ENCODE assay signal across 7 mouse cellular contexts in the genomic region with DNA sequence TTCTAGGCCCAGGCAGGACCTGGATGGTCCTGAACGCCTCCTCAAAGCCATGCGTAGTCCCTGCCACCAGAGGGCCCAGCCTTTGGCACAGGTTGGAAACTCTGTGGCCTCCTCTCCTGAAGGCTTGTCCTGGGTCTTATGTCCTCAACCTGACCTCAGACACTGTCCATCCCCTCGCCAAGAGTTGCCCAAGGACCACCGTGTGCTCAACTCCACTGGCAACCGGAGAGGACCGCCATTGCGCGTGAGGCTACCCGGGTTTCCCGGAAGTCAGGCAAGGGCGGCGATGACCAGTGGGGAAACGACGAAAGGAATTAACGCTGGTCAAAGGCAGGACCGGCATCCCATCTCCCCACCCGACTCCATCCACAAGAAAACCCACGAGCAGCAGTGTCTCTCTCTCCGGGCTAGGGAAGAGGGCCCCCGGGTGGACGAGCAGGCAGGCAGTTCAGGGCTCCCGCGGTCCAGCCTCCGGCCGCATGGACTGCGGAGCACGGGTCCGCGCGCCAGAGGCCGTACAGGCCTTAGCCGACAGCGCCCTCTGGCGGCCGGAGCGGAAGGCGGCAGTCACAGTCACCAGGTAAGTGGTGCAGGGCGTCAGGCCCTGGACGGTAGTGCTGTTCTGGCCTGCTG. TPM values are rescaled to one million over a fixed set of nuclear protein-coding genes. Genes with fewer than 3 reads are reported as not detected.
DNase-seq lines count a peak whose midpoint lies in the region; ATAC-seq lines count a peak whose summit lies in the region.

No protein-coding gene starts in this region.

- H3K9me3 ChIP-seq in embryonic facial prominence, embryonic 12.5 days, result no peaks in the 10 kb centered on the region
- no peaks in the 10 kb centered on the region for H3K9me3 ChIP-seq in limb, embryonic 13.5 days
- H3K9me3 ChIP-seq in midbrain, embryonic 15.5 days, result no peaks in the 10 kb centered on the region

- H3K4me1 ChIP-seq in embryonic facial prominence, embryonic 12.5 days, result peaks cover 14% of the 10 kb centered on the region
- H3K4me1 ChIP-seq in limb, embryonic 13.5 days, result peaks cover 30% of the 10 kb centered on the region
- H3K4me1 ChIP-seq in midbrain, embryonic 15.5 days, result peaks cover 29% of the 10 kb centered on the region

- H3K27ac ChIP-seq in embryonic facial prominence, embryonic 12.5 days, result peak overlapping the region; percentile 64
- peak overlapping the region; percentile 78 for H3K27ac ChIP-seq in limb, embryonic 13.5 days
- H3K27ac ChIP-seq in midbrain, embryonic 15.5 days, result peak overlapping the region; percentile 67

- H3K9ac ChIP-seq in embryonic facial prominence, embryonic 12.5 days, result peak overlapping the region; percentile 77
- H3K9ac ChIP-seq in limb, embryonic 13.5 days, result peak overlapping the region; percentile 88
- H3K9ac ChIP-seq in midbrain, embryonic 15.5 days, result peak overlapping the region; percentile 64

- under 1% methylated on average over 39 of the region's 39 CpGs for WGBS in embryonic facial prominence, embryonic 12.5 days
- under 1% methylated on average over 39 of the region's 39 CpGs for WGBS in limb, embryonic 13.5 days
- under 1% methylated on average over 39 of the region's 39 CpGs for WGBS in midbrain, embryonic 15.5 days

- peaks cover 19% of the 10 kb centered on the region for H3K27me3 ChIP-seq in embryonic facial prominence, embryonic 12.5 days
- peaks cover 24% of the 10 kb centered on the region for H3K27me3 ChIP-seq in limb, embryonic 13.5 days
- peaks cover 20% of the 10 kb centered on the region for H3K27me3 ChIP-seq in midbrain, embryonic 15.5 days (replicated peaks)

- H3K36me3 ChIP-seq in embryonic facial prominence, embryonic 12.5 days, result no peaks in the 10 kb centered on the region
- no peaks in the 10 kb centered on the region for H3K36me3 ChIP-seq in limb, embryonic 13.5 days
- no peaks in the 10 kb centered on the region for H3K36me3 ChIP-seq in midbrain, embryonic 15.5 days (replicated peaks)

- peak overlapping the region; percentile 83 for H3K4me2 ChIP-seq in embryonic facial prominence, embryonic 12.5 days (replicated peaks)
- peak overlapping the region; percentile 79 for H3K4me2 ChIP-seq in limb, embryonic 13.5 days (replicated peaks)
- H3K4me2 ChIP-seq in midbrain, embryonic 15.5 days, result peak overlapping the region; percentile 76

- peak; percentile 74 for ATAC-seq in embryonic facial prominence, embryonic 12.5 days (ENCODE audit: insufficient number of reproducible peaks, insufficient read depth, low FRiP score, low TSS enrichment)
- ATAC-seq in limb, embryonic 13.5 days (ENCODE audit: low FRiP score, low read depth), result peak; percentile 86
- ATAC-seq in midbrain, embryonic 15.5 days (replicated peaks), result peak; percentile 70

- peak overlapping the region; percentile 52 for H3K4me3 ChIP-seq in embryonic facial prominence, embryonic 12.5 days
- H3K4me3 ChIP-seq in limb, embryonic 13.5 days, result peak overlapping the region; percentile 58
- peak overlapping the region; percentile 46 for H3K4me3 ChIP-seq in midbrain, embryonic 15.5 days

- DNase-seq in adrenal gland, postnatal 25 days, result peak; percentile 93
- peak; percentile 88 for DNase-seq in heart, adult 8-10 months (ENCODE audit: low spot score)
- DNase-seq in kidney, adult 8-10 months, result peak; percentile 89 to 93
- DNase-seq in spleen, adult 18-20 months, result peak; percentile 72 to 87

RNA-seq across cellular contexts. Expression of a gene that starts 4.5 kb away (rescaled TPM):
- 2.6 and 3.7 TPM in 2 replicates for total RNA-seq in adrenal gland, postnatal 25 days (2021)
- 9.2 and 9.5 TPM in 2 replicates for polyA plus RNA-seq in embryonic facial prominence, embryonic 12.5 days (2016; fragmentation: Nextera tagmentation; extraction: Ambion mirVana)
- 1 to 10 TPM; 5.6 to 9.8 (median 8.1) TPM for total RNA-seq in heart, adult 8-10 months (2022)
- 11.1 and 11.6 TPM in 2 replicates for polyA plus RNA-seq in limb, embryonic 13.5 days (2015; fragmentation: Nextera tagmentation; extraction: Ambion mirVana)
- polyA plus RNA-seq in midbrain, embryonic 15.5 days (2015; fragmentation: Nextera tagmentation; extraction: Ambion mirVana), result 31.5 and 33.5 TPM in 2 replicates

RNA-seq across cellular contexts. Expression of a gene that starts 9.1 kb away (rescaled TPM):
- 91.0 and 98.7 TPM in 2 replicates for total RNA-seq in adrenal gland, postnatal 25 days (2021)
- polyA plus RNA-seq in embryonic facial prominence, embryonic 12.5 days (2016; fragmentation: Nextera tagmentation; extraction: Ambion mirVana), result 103 and 106 TPM in 2 replicates
- total RNA-seq in heart, adult 8-10 months (2022), result 10 to 100 TPM; 34.9 to 45.7 (median 40.8) TPM
- 94.4 and 100 TPM in 2 replicates for polyA plus RNA-seq in limb, embryonic 13.5 days (2015; fragmentation: Nextera tagmentation; extraction: Ambion mirVana)
- 93.4 and 99.2 TPM in 2 replicates for polyA plus RNA-seq in midbrain, embryonic 15.5 days (2015; fragmentation: Nextera tagmentation; extraction: Ambion mirVana)

RNA-seq across cellular contexts. Expression of a gene that starts 15.7 kb away (rescaled TPM):
- 0.79 and 1.2 TPM in 2 replicates for total RNA-seq in adrenal gland, postnatal 25 days (2021)
- polyA plus RNA-seq in embryonic facial prominence, embryonic 12.5 days (2016; fragmentation: Nextera tagmentation; extraction: Ambion mirVana), result 0.69 and 1.0 TPM in 2 replicates
- 1 to 10 TPM in 1 of 4 experiments, under 1 TPM in 3; 0.66 to 1.1 (median 0.81) TPM for total RNA-seq in heart, adult 8-10 months (2022)
- polyA plus RNA-seq in limb, embryonic 13.5 days (2015; fragmentation: Nextera tagmentation; extraction: Ambion mirVana), result 0.64 and 0.81 TPM in 2 replicates
- polyA plus RNA-seq in midbrain, embryonic 15.5 days (2015; fragmentation: Nextera tagmentation; extraction: Ambion mirVana), result 0.93 and 1.2 TPM in 2 replicates

RNA-seq across cellular contexts. Expression of a gene that starts 20.2 kb away (rescaled TPM):
- not detected in 2 replicates for total RNA-seq in adrenal gland, postnatal 25 days (2021)
- polyA plus RNA-seq in embryonic facial prominence, embryonic 12.5 days (2016; fragmentation: Nextera tagmentation; extraction: Ambion mirVana), result 0.25 TPM in 1 of 2 replicates, not detected in the other
- total RNA-seq in heart, adult 8-10 months (2022), result not detected
- not detected in 2 replicates for polyA plus RNA-seq in limb, embryonic 13.5 days (2015; fragmentation: Nextera tagmentation; extraction: Ambion mirVana)
- not detected in 2 replicates for polyA plus RNA-seq in midbrain, embryonic 15.5 days (2015; fragmentation: Nextera tagmentation; extraction: Ambion mirVana)

RNA-seq across cellular contexts. Expression of a gene that starts 32.7 kb away (rescaled TPM):
- 126 and 163 TPM in 2 replicates for total RNA-seq in adrenal gland, postnatal 25 days (2021)
- polyA plus RNA-seq in embryonic facial prominence, embryonic 12.5 days (2016; fragmentation: Nextera tagmentation; extraction: Ambion mirVana), result 214 TPM in 2 replicates
- 10 to 100 TPM; 78.5 to 86.8 (median 80.6) TPM for total RNA-seq in heart, adult 8-10 months (2022)
- polyA plus RNA-seq in limb, embryonic 13.5 days (2015; fragmentation: Nextera tagmentation; extraction: Ambion mirVana), result 213 and 220 TPM in 2 replicates
- polyA plus RNA-seq in midbrain, embryonic 15.5 days (2015; fragmentation: Nextera tagmentation; extraction: Ambion mirVana), result 242 and 244 TPM in 2 replicates

Comparison
In these comparisons a context has a peak if more than half of its experiments do, and no peak if none do; other contexts are left out.
1. Peak in every context shown above with its lines: DNase-seq, ATAC-seq, H3K4me3 ChIP-seq and H3K27ac ChIP-seq.